Mouse (Mus musculus): ENCODE data around the gene Gm5127.

Gm5127 gene

DNA sequence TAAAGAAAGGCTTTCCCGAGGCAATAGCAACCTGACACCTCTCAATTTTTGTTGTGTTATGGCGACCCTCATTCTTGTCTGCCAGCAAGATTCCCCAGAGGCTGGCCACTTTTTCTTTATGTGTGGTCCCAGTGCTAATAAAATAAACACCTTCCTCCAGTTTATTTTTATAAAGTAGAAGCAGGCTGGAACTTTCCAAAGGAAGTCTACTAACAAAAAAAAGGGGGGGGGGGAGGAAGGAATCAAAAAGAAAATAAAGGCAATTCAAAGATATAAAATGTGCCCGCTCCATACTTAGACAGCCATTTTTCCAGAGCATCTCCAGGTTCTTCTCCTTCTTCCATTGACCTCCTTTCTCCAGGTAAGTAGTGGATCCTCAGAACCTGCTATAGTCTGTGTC, at the start of gene Gm5127:
Gm5127 (plus strand) TSS at position 301 of the 400 bp plus-strand sequence.
- in situ Hi-C loops (cut with MseI, MboI): loop anchor here (25.0 kb wide), 1 partner anchor 179 kb away; no protein-coding TSS in a partner anchor

DNA sequence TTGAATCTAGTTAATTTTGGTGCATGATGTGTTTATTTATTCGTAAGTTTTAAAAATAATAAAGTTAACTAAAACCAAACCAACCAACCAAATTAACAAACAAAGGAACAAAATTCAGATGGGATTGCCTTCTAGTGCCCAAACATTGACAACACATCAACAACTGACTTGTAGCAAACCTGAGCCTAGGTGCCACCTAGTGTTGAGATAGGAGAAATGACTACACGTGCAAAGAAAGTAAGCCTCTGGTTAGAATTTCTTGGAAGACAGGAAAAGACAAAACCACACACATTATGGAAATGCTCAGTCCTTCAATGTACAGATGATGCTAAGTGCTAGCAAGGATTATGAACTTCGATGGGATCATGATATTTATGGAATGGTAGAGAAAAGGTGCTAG, 46.6 kb upstream of the Gm5127 start:
- in situ Hi-C loops (cut with MseI, MboI): no loop called here

DNA sequence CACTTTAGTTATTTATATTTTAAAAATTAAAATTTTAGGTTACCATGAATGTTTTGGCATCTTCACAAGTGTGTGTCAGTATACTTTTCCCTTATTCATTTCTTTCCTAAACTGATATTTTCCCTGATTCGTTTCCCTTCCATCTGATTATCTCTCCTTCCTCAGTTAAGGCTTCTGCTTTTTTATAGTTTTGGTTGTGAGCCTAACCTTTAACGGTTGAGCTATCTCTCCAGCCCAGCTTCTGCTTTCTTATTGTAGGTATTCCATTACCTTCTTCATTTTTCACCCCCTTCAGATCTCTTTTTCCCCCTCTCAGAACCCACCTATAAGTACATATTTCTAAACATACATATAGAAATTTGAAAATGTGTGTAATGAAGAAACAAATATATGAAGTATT, 27.5 kb upstream of the Gm5127 start:
- in situ Hi-C loops (cut with MseI, MboI): no loop called here

DNA sequence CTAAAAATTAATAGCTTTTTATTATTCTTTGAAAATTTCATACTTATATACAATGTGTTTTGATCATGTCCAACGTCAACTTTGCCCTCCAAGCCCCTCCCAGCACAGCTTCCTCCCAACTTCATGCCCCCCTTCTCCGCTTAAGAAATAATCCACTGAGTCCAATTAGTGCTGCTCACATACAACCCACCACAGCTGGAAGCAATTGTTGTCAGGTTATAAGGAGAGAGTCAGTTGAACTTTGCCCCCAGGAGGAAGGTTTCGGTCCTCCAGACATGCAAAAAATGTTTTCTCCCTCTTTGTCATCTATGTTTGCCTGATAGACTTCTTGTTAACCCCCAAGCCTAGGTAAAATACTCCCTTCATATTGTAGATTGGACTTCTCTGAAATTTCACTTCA, 4.0 kb upstream of the Gm5127 start:
- in situ Hi-C loops (cut with MseI, MboI): loop anchor here (25.0 kb wide), 1 partner anchor 183 kb away; no protein-coding TSS in a partner anchor

DNA sequence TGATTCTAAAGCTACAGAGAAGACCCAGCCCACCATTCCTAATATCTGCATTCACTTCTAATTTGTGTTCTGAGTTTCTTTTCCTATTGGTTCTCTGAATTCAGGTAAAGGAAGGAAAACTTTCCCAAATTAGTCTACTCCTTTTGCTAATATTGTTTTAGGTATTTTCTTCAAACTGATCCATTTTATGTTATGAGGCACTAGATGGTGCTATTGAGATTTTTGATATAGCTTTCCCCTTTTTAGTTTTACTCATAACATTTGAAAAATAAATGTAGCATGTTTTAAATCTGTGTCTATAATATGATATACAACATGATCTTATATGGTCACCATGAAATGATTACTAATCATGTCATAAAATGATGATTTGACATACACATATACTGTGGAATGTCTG, 2.6 kb upstream of the Gm5127 start:
- in situ Hi-C loops (cut with MseI, MboI): loop anchor here (25.0 kb wide), 1 partner anchor 182 kb away; no protein-coding TSS in a partner anchor

DNA sequence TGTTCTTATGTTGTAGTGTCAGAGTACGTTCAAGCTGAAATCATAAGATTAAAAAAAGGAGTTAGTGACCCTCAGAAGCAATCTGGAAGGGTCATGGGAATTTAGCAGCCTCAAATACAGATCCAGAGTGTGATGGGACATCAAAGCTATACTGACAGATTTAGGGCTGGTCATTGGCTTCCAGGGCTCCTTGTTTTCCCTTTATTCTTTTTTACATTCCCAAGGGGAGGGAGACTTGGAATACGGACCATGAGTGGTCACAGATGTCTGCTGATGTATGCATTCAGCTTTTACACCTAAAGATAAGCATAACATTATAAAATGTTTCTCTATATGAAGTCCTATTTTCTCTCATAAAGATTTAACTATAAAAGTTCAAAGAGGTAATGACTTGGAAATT, 789 bp upstream of the Gm5127 start:
- in situ Hi-C loops (cut with MseI, MboI): loop anchor here (25.0 kb wide), 1 partner anchor 180 kb away; no protein-coding TSS in a partner anchor

DNA sequence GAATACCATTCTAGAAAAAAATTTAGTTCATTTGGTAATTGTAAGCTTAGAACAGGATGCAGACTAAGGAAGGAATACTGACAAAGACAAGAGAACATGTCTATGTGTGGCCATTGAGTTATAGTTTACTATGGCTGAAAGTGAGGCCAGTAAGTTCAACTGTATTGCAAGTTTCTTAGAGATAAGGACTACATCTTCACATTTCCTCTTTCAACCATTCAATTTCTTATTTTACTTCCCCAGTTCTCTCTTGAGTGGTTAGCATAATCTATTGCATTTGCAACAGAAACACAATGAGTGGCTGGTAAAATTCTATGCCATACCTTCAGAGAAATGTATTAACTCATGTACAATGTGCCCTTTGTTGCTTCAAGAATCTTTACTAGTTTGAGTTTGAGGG, 10.9 kb downstream of the Gm5127 start:
- in situ Hi-C loops (cut with MseI, MboI): loop anchor here (25.0 kb wide), 1 partner anchor 168 kb away; no protein-coding TSS in a partner anchor

DNA sequence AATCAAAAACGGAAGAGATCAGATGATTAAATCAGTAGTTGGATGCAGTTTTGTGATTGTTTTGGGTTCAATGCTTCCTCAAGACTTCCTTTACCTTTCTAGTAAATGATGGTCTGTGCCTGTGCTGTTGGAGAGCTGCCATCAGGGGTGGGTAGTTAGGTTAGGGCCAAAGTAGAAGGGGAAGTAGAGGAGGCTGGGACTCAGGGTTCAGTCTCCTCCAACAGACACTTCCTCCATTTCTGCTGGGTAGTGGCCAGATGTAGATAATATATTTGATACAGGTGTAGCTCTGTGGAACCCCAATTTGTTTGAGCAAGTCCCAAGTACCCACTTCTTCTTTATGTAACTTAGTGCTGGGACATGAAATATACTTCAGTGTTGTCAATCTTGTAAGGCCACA, 12.9 kb downstream of the Gm5127 start:
- in situ Hi-C loops (cut with MseI, MboI): loop anchor here (25.0 kb wide), 1 partner anchor 166 kb away; no protein-coding TSS in a partner anchor

DNA sequence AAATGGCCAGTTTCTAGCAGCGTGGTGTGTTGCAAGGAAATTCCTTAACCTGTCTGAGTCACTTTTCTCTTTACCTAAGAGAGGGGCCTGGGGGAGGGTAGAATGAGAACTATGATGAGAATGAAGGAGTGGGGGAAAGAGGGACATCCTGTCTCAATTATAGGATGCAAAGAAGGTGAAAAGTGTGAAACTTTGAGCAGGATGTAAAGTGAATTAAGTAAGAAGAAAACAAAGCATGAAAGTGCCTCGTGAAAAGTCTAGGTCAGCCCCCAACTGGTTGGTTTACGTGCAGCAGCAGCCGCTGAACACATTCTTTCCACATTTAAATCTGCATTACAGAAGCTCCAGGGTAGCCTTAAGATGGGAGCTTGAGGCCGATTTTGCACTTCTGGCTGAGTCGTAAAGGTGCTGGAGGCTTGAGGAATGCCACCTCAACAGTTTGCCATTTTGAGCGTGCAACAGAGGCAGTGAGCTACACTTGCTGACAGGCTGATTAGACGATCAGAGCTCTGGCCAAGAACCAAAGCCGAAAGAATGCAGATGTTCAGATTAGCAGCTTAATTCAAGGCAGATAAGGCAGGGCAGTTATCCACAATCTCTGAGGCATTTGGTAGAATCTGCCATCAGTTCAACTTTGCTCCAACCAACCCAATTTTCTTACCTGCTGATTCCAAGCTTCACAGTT, 19.7 kb downstream of the Gm5127 start:
- in situ Hi-C loops (cut with MseI, MboI): no loop called here

DNA sequence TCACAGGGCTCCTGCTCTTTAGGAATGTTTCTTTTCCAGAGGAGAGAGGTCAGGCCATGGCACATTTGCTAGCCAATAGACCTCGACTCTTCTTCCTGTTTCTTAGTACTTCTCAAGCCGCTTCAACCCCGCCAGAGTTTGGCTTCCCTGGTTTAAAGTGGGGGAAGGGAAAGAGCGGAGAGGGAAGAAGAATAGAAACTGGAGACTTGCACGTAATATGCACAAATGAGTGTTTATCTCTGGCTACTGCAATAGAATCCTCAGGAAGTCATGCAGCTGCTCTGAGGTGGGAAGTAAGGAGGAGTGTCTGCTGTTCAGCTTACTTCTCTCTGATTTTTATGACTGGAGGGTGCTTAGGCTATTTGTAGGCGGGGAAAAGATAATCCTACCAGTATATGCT, 20.4 kb downstream of the Gm5127 start, which contains the start of gene Cysltr1:
Cysltr1 (minus strand) TSS at position 294 of the 400 bp plus-strand sequence.
- in situ Hi-C loops (cut with MseI, MboI): no loop called here

DNA sequence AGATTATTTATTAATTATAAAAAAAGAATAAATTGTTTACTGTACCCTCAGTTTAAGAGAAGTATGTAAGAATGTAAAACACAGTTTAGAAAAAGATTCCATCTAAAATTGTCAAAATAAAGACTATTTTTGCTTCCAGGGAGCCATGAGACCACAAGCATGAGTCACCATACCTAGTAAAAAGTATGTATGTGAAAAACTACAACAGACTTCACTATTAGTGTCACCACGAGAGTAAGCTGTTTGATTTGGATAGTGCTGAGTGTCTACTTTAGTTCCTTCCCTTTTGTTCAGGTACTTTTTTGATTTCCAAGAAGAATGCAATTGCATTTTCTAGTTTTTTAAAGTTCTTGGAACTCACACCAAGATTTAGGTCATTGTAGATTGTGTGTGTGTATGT, 39.5 kb downstream of the Gm5127 start:
- in situ Hi-C loops (cut with MseI, MboI): no loop called here

DNA sequence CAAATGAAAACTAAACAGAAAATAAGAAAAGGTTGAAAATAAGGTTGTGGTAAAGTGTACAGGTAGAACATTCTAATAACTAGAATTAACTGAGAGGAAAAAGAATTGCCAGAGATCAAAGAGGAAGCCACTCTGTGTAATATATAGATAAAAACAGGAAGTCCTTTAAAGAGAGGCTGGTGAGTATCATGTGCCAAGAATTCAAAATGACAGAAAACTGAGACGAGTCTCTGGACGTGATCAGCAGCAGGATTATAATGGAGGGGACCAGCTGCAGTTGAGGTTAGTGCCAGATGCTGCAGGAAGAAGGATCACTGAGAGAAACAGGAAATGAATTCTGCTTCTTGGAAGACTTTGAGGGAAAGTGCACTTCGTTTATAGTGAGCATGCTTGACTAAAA, 40.7 kb downstream of the Gm5127 start:
- in situ Hi-C loops (cut with MseI, MboI): no loop called here

DNA sequence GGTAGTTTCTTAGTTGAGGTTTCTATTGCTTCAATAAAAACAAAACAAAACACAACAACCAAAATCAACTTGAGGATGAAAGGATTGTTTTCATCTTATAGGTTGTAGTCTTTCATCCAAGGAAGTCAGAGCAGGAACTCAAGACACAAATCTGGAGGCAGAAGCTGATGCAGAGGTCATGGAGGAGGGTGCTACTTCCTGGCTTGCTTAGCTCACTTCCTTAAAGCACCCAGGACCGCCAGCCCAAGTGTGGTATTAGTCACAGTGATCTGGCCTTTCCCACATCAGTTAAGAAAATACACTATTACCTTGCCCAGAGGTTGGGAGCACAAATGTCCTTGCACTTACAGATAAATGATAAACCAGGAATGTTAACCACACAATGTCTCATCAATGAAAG, 45.5 kb downstream of the Gm5127 start:
- in situ Hi-C loops (cut with MseI, MboI): no loop called here

DNA sequence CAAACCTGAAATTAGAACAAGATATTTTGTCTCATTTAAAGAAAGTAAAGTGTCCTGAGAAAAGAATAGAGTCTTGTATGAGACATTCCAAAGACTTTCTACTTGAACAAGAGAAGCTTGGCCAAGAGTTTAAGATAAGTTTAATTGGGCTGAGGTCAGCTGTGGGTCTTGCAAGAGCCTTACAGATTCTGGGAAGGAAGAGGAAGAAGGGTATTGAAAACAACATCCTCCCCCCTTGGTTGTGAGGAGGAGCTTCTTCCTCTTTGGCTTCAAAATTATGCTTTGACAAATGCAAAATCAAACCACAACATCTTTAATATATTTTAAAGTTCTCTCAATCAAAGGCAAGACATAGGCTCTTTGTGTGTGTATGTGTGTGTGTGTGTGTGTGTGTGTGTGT, 50.6 kb downstream of the Gm5127 start:
- in situ Hi-C loops (cut with MseI, MboI): no loop called here

DNA sequence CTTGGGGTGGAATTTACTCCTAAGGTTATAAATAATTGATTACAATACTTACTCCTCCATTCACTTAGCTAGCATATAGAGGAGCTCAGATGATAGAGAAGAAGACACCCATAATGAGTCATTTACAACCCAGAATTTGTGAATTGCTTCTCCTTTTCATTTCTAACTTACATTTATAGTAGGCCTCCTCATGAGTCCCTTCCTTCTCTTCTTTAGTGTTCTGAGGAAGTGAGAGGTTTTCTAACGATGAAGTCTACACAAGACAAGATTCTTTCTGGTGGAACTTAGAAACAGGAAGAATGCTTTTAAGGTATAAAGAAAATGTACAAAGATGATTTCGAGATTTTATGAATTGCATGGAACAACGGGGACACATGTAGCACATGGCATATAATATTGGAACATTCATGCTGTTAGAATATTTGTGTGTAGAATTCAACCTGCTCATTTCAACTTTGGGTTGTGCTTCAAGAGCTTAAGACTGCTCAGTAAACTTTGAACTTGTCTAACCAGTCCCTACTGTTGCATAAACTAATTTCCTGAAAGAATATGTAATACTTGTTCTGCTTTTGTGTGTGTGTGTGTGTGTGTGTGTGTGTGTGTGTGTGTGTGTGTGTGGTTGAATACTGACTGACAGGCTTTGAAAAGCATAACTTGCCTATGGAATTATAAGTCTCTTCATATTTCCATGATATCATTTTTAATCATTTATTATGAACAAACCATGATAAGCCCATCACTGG, 52.0 kb downstream of the Gm5127 start:
- in situ Hi-C loops (cut with MseI, MboI): no loop called here

DNA sequence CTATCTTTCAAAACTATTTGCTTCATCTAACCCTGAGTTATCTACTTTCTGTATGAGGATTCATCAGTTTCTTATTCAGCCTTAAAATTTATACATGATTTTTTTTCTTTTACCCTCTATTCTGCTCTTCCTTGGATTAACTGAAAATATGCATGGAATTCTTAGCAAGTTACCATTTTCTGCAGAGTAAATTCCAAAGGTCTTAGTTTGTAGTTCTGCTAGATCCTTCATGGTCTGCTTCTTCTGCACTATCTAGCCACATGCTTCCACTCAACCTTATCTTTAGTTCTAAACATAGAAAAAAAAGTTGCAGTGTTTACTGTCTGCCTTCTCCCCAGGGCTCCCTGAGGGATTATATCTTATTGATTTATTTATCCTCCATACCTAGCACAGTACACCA, 79.1 kb downstream of the Gm5127 start:
- in situ Hi-C loops (cut with MseI, MboI): no loop called here

DNA sequence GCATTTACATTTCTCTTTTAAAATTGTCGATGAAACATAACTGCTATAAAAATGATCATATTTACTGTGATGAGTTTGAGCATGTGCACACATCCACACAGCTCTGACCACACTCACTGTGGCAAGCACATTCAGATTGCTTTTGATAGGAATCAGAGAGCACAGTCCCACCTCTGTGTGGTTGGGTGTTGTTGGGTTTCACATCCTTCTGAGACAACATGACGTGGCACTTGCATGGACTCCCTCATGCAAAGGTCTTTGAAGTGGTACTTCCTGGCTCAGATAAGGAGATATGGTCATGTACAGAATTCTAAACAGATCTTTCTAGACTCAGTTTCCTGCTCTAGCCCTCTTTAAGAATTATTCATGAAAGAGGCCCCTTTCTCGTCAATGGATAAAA, 121.6 kb downstream of the Gm5127 start:
- in situ Hi-C loops (cut with MseI, MboI): no loop called here

DNA sequence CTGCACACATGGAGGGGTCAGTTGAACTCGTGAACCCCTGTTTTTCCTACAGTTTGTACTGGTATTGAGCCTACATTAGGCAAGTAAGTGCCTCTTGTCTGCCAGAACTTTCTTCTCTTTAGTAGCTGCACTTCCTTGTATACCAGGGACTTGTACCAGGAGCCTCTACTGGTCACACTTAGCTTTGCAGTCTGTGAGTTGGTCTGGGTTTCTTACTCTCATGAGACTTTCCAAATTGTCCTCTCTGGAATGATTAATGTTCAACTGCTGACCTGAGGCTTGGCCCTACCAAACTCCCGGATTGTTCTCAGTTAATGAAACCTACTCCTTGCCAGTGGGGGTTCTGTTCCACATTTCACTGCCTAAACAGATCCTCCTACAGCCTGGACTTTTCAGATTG, 134.2 kb downstream of the Gm5127 start:
- in situ Hi-C loops (cut with MseI, MboI): no loop called here

DNA sequence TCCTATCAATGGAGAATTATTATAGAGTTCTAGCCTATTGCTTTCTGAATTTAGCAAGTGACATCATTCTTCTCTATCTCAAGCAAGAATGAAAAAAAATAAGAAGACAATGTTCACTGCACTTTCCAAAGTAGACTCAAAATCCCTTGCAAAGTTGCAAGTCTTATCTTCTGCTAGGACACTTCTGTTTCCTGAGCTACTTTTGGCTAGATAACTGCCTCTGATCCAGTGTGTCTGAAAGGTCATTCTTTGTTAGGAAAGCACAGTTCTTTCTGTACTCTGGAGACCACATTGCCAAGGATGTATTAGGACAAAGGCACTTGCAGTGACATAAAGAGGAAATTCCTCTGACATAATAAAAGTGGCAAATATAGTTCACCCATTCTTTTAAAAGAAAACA, 159.3 kb downstream of the Gm5127 start:
- in situ Hi-C loops (cut with MseI, MboI): no loop called here

DNA sequence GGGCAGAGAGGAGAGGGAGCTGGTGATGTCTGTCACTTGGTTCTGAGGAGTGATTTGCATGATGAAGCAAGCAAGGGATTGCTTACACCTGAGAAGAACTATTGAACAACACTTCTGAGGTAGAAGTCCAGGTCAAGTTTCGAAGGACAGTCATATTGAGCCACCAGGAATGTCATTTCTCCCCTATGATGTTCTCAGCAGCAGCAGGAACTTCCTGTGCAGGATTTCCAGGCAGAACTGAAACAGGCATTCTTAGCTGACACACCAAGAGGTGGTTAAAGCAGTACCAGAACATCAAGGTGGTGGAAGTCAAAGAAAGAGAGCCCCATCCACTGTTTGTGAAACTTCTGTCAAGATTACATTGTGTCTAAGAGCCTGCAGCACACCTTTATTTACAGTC, 172.3 kb downstream of the Gm5127 start:
- in situ Hi-C loops (cut with MseI, MboI): loop anchor here (25.0 kb wide), 1 partner anchor 168 kb away; the partner anchor contains the start of gene Gm5127 (in 2 of the 2)
